Mouse (Mus musculus): Measurements from ENCODE around the gene Gm4763. TPM values are rescaled to one million over a fixed set of nuclear protein-coding genes. Genes with fewer than 3 reads are reported as not detected.
"Not testable (repeated sequence)": the region's sequence is repeated elsewhere in the genome, so short reads cannot be mapped to it uniquely, and the experiment has no call there.

Gene Gm4763
- polyA plus RNA-seq (2015; fragmentation: Nextera tagmentation; extraction: Ambion mirVana) = not detected in 2 replicates

- H3K4me1 ChIP-seq (ENCODE audit: insufficient read depth, low read length); H3K27me3 ChIP-seq (ENCODE audit: insufficient read depth, low read length); H3K4me3 ChIP-seq (ENCODE audit: low read length); H3K9ac ChIP-seq (replicated peaks; ENCODE audit: low read length); H3K9me3 ChIP-seq (ENCODE audit: low read length); H3K4me2 ChIP-seq (replicated peaks; ENCODE audit: low read depth, low read length); H3K36me3 ChIP-seq (ENCODE audit: insufficient read depth, low read length); ATAC-seq (ENCODE audit: low FRiP score, low TSS enrichment); H3K27ac ChIP-seq (ENCODE audit: low read length): not testable (repeated sequence)
- WGBS = 91% methylated on average over 11 of the region's 11 CpGs
Measured at GRCm38 (mm10) chr7:24726808-24727207, at the start of gene Gm4763. Gm4763 (minus strand) TSS chr7:24726908.

GRCm38 (mm10) chr7:24776145-24776544, 49.4 kb upstream of the Gm4763 start:
- no peak overlapping the region for H3K4me2 ChIP-seq (replicated peaks; ENCODE audit: low read depth, low read length)
- no peak overlapping the region for H3K9ac ChIP-seq (replicated peaks; ENCODE audit: low read length)
- WGBS = 83% methylated on average over 2 of the region's 2 CpGs
- H3K27me3 ChIP-seq (ENCODE audit: insufficient read depth, low read length) = no peaks in the 10 kb centered on the region
- H3K4me1 ChIP-seq (ENCODE audit: insufficient read depth, low read length) = no peaks in the 10 kb centered on the region
- ATAC-seq (ENCODE audit: low FRiP score, low TSS enrichment) = no peak
- no peak overlapping the region for H3K4me3 ChIP-seq (ENCODE audit: low read length)
- H3K36me3 ChIP-seq (ENCODE audit: insufficient read depth, low read length) = no peaks in the 10 kb centered on the region
- H3K27ac ChIP-seq (ENCODE audit: low read length) = no peak overlapping the region
- no peaks in the 10 kb centered on the region for H3K9me3 ChIP-seq (ENCODE audit: low read length)

- no peak for ATAC-seq (ENCODE audit: low FRiP score, low TSS enrichment)
- Histone ChIP-seq H3K36me3 (ENCODE audit: insufficient read depth, low read length) (no peaks in the 10 kb centered on the region), H3K27ac (ENCODE audit: low read length) (no peak overlapping the region), H3K4me3 (ENCODE audit: low read length) (no peak overlapping the region), H3K9ac (replicated peaks; ENCODE audit: low read length) (no peak overlapping the region), H3K27me3 (ENCODE audit: insufficient read depth, low read length) (no peaks in the 10 kb centered on the region), H3K4me1 (ENCODE audit: insufficient read depth, low read length) (no peaks in the 10 kb centered on the region), H3K4me2 (replicated peaks; ENCODE audit: low read depth, low read length) (no peak overlapping the region), H3K9me3 (ENCODE audit: low read length) (no peaks in the 10 kb centered on the region)
- 44% methylated on average over 3 of the region's 3 CpGs for WGBS
Measured at GRCm38 (mm10) chr7:24773942-24774535, 47.3 kb upstream of the Gm4763 start.

- H3K27me3 ChIP-seq (ENCODE audit: insufficient read depth, low read length) = no peaks in the 10 kb centered on the region
- no peaks in the 10 kb centered on the region for H3K9me3 ChIP-seq (ENCODE audit: low read length)
- no peak overlapping the region for H3K4me3 ChIP-seq (ENCODE audit: low read length)
- no peak overlapping the region for H3K27ac ChIP-seq (ENCODE audit: low read length)
- no peaks in the 10 kb centered on the region for H3K36me3 ChIP-seq (ENCODE audit: insufficient read depth, low read length)
- H3K4me2 ChIP-seq (replicated peaks; ENCODE audit: low read depth, low read length) = no peak overlapping the region
- ATAC-seq (ENCODE audit: low FRiP score, low TSS enrichment) = no peak
- no peak overlapping the region for H3K9ac ChIP-seq (replicated peaks; ENCODE audit: low read length)
- no peaks in the 10 kb centered on the region for H3K4me1 ChIP-seq (ENCODE audit: insufficient read depth, low read length)
Measured at GRCm38 (mm10) chr7:24771361-24771760, 44.7 kb upstream of the Gm4763 start.

GRCm38 (mm10) chr7:24762574-24762973, 35.9 kb upstream of the Gm4763 start:
- no peak overlapping the region for H3K4me2 ChIP-seq (replicated peaks; ENCODE audit: low read depth, low read length)
- no peaks in the 10 kb centered on the region for H3K4me1 ChIP-seq (ENCODE audit: insufficient read depth, low read length)
- H3K36me3 ChIP-seq (ENCODE audit: insufficient read depth, low read length) = no peaks in the 10 kb centered on the region
- no peak overlapping the region for H3K27ac ChIP-seq (ENCODE audit: low read length)
- no peaks in the 10 kb centered on the region for H3K27me3 ChIP-seq (ENCODE audit: insufficient read depth, low read length)
- H3K9ac ChIP-seq (replicated peaks; ENCODE audit: low read length) = no peak overlapping the region
- ATAC-seq (ENCODE audit: low FRiP score, low TSS enrichment) = no peak
- H3K4me3 ChIP-seq (ENCODE audit: low read length) = no peak overlapping the region
- H3K9me3 ChIP-seq (ENCODE audit: low read length) = no peaks in the 10 kb centered on the region
- WGBS = 89% methylated on average over 8 of the region's 8 CpGs

- Histone ChIP-seq H3K4me2 (replicated peaks; ENCODE audit: low read depth, low read length) (no peak overlapping the region), H3K27ac (ENCODE audit: low read length) (no peak overlapping the region), H3K36me3 (ENCODE audit: insufficient read depth, low read length) (no peaks in the 10 kb centered on the region), H3K4me3 (ENCODE audit: low read length) (no peak overlapping the region), H3K4me1 (ENCODE audit: insufficient read depth, low read length) (no peaks in the 10 kb centered on the region), H3K9me3 (ENCODE audit: low read length) (no peaks in the 10 kb centered on the region), H3K9ac (replicated peaks; ENCODE audit: low read length) (no peak overlapping the region), H3K27me3 (ENCODE audit: insufficient read depth, low read length) (no peaks in the 10 kb centered on the region)
- 74% methylated on average over 6 of the region's 6 CpGs for WGBS
- ATAC-seq (ENCODE audit: low FRiP score, low TSS enrichment) = no peak
Measured at GRCm38 (mm10) chr7:24761161-24761560, 34.5 kb upstream of the Gm4763 start.

- ATAC-seq (ENCODE audit: low FRiP score, low TSS enrichment) = no peak
- no peaks in the 10 kb centered on the region for H3K27me3 ChIP-seq (ENCODE audit: insufficient read depth, low read length)
- no peaks in the 10 kb centered on the region for H3K4me1 ChIP-seq (ENCODE audit: insufficient read depth, low read length)
- H3K36me3 ChIP-seq (ENCODE audit: insufficient read depth, low read length) = no peaks in the 10 kb centered on the region
- 60% methylated on average over 6 of the region's 6 CpGs for WGBS
- no peak within 1 kb of the TSS for H3K4me2 ChIP-seq (replicated peaks; ENCODE audit: low read depth, low read length)
- no peak within 1 kb of the TSS for H3K27ac ChIP-seq (ENCODE audit: low read length)
- H3K4me3 ChIP-seq (ENCODE audit: low read length) = no peak within 1 kb of the TSS
- no peak within 1 kb of the TSS for H3K9ac ChIP-seq (replicated peaks; ENCODE audit: low read length)
- no peaks in the 10 kb centered on the region for H3K9me3 ChIP-seq (ENCODE audit: low read length)
Measured at GRCm38 (mm10) chr7:24760211-24760610, 33.5 kb upstream of the Gm4763 start, which contains the start of gene Cd177. Cd177 (minus strand) TSS chr7:24760311.

GRCm38 (mm10) chr7:24758520-24758919, 31.8 kb upstream of the Gm4763 start:
- H3K4me1 ChIP-seq (ENCODE audit: insufficient read depth, low read length) = no peaks in the 10 kb centered on the region
- no peaks in the 10 kb centered on the region for H3K9me3 ChIP-seq (ENCODE audit: low read length)
- no peaks in the 10 kb centered on the region for H3K36me3 ChIP-seq (ENCODE audit: insufficient read depth, low read length)
- H3K27me3 ChIP-seq (ENCODE audit: insufficient read depth, low read length) = no peaks in the 10 kb centered on the region
- no peak for ATAC-seq (ENCODE audit: low FRiP score, low TSS enrichment)
- 88% methylated on average over 1 of the region's 1 CpGs for WGBS
- no peak overlapping the region for H3K9ac ChIP-seq (replicated peaks; ENCODE audit: low read length)
- H3K4me2 ChIP-seq (replicated peaks; ENCODE audit: low read depth, low read length) = no peak overlapping the region
- H3K27ac ChIP-seq (ENCODE audit: low read length) = no peak overlapping the region
- H3K4me3 ChIP-seq (ENCODE audit: low read length) = no peak overlapping the region

GRCm38 (mm10) chr7:24753476-24753875, 26.8 kb upstream of the Gm4763 start:
- Histone ChIP-seq H3K4me2 (replicated peaks; ENCODE audit: low read depth, low read length) (no peak overlapping the region), H3K9ac (replicated peaks; ENCODE audit: low read length) (no peak overlapping the region), H3K9me3 (ENCODE audit: low read length) (no peaks in the 10 kb centered on the region), H3K4me1 (ENCODE audit: insufficient read depth, low read length) (peaks cover 13% of the 10 kb centered on the region), H3K27me3 (ENCODE audit: insufficient read depth, low read length) (no peaks in the 10 kb centered on the region), H3K36me3 (ENCODE audit: insufficient read depth, low read length) (no peaks in the 10 kb centered on the region), H3K4me3 (ENCODE audit: low read length) (no peak overlapping the region), H3K27ac (ENCODE audit: low read length) (no peak overlapping the region)
- 72% methylated on average over 5 of the region's 5 CpGs for WGBS
- no peak for ATAC-seq (ENCODE audit: low FRiP score, low TSS enrichment)

GRCm38 (mm10) chr7:24751610-24752009, 24.9 kb upstream of the Gm4763 start:
- H3K27ac ChIP-seq (ENCODE audit: low read length) = no peak overlapping the region
- H3K9me3 ChIP-seq (ENCODE audit: low read length) = no peaks in the 10 kb centered on the region
- H3K4me2 ChIP-seq (replicated peaks; ENCODE audit: low read depth, low read length) = no peak overlapping the region
- H3K36me3 ChIP-seq (ENCODE audit: insufficient read depth, low read length) = no peaks in the 10 kb centered on the region
- H3K27me3 ChIP-seq (ENCODE audit: insufficient read depth, low read length) = no peaks in the 10 kb centered on the region
- peaks cover 13% of the 10 kb centered on the region for H3K4me1 ChIP-seq (ENCODE audit: insufficient read depth, low read length)
- no peak overlapping the region for H3K4me3 ChIP-seq (ENCODE audit: low read length)
- 70% methylated on average over 2 of the region's 2 CpGs for WGBS
- ATAC-seq (ENCODE audit: low FRiP score, low TSS enrichment) = peak; percentile 78
- no peak overlapping the region for H3K9ac ChIP-seq (replicated peaks; ENCODE audit: low read length)
